Mouse (Mus musculus): ENCODE measurements around the gene Lama4.

Lama4 gene

GRCm38 (mm10) chr10:39056050-39056449 lies 90.7 kb downstream of the Lama4 start:
- DNase-seq: no peak

- peak; percentile 47 to 53 for DNase-seq
These were observed 99.4 kb downstream of the Lama4 start for GRCm38 (mm10) chr10:39064732-39065131.

- no peak for DNase-seq
These were observed 100.1 kb downstream of the Lama4 start for GRCm38 (mm10) chr10:39065449-39065848.

GRCm38 (mm10) chr10:39066061-39066460 lies 100.7 kb downstream of the Lama4 start:
- no peak for DNase-seq

- peak; percentile 74 to 75 for DNase-seq
These were observed 101.6 kb downstream of the Lama4 start for GRCm38 (mm10) chr10:39066962-39067361.

GRCm38 (mm10) chr10:39072048-39072447 lies 106.7 kb downstream of the Lama4 start:
- DNase-seq: no peak

GRCm38 (mm10) chr10:39096981-39097380 lies 131.7 kb downstream of the Lama4 start:
- peak; percentile 77 for DNase-seq

GRCm38 (mm10) chr10:39098746-39099145 lies 133.4 kb downstream of the Lama4 start:
- DNase-seq: no peak

- no peak for DNase-seq
These were observed 139.6 kb downstream of the Lama4 start for GRCm38 (mm10) chr10:39104803-39105449.

GRCm38 (mm10) chr10:39106413-39106812 lies 141.1 kb downstream of the Lama4 start:
- DNase-seq: no peak

- DNase-seq: no peak
These were observed 141.6 kb downstream of the Lama4 start for GRCm38 (mm10) chr10:39106935-39107334.

- DNase-seq: no peak
These were observed 143.6 kb downstream of the Lama4 start for GRCm38 (mm10) chr10:39108837-39109488.

- DNase-seq: no peak
These were observed 144.2 kb downstream of the Lama4 start for GRCm38 (mm10) chr10:39109489-39109874.

- no peak for DNase-seq
These were observed 156.1 kb downstream of the Lama4 start for GRCm38 (mm10) chr10:39121412-39121811.

GRCm38 (mm10) chr10:39133462-39134310 lies 168.4 kb downstream of the Lama4 start, which contains the start of the genes Fam229b and Tube1:
Gene Fam229b (minus strand): TSS chr10:39133914.
Gene Tube1 (plus strand): TSS chr10:39133976.
- DNase-seq: peak; percentile 94 to 96

GRCm38 (mm10) chr10:39137766-39138165 lies 172.5 kb downstream of the Lama4 start:
- DNase-seq: no peak

GRCm38 (mm10) chr10:39138761-39139160 lies 173.4 kb downstream of the Lama4 start:
- no peak for DNase-seq

- DNase-seq: no peak
These were observed 175.5 kb downstream of the Lama4 start for GRCm38 (mm10) chr10:39140843-39141242.

GRCm38 (mm10) chr10:39141401-39141800 lies 176.1 kb downstream of the Lama4 start:
- no peak for DNase-seq

GRCm38 (mm10) chr10:39142216-39142615 lies 176.9 kb downstream of the Lama4 start:
- DNase-seq: no peak

GRCm38 (mm10) chr10:39156719-39157118 lies 191.4 kb downstream of the Lama4 start:
- no peak for DNase-seq

- DNase-seq: no peak
These were observed 192.0 kb downstream of the Lama4 start for GRCm38 (mm10) chr10:39157321-39157720.

GRCm38 (mm10) chr10:39158306-39158705 lies 193.0 kb downstream of the Lama4 start:
- DNase-seq: peak in 1 of 2 experiments; percentile 28
